Mouse (Mus musculus) thymus, postnatal 4 days (tissue): ENCODE data around the gene Proca1.

ENCODE experiments used
- DNase-seq: peaks from one replicate; pipeline ENCODE4 v3.0.0; 2021

The Proca1 gene

GRCm38 (mm10) chr11:78193113-78193512, at the start of gene Proca1:
Gene Proca1 (plus strand): TSS chr11:78193392.
- no peak for DNase-seq

- no peak for DNase-seq
Measured at GRCm38 (mm10) chr11:78143520-78143919, 49.7 kb upstream of the Proca1 start.

- DNase-seq: peak; percentile 35
Measured at GRCm38 (mm10) chr11:78146168-78146567, 47.0 kb upstream of the Proca1 start.

- DNase-seq: no peak
Measured at GRCm38 (mm10) chr11:78146707-78147543, 46.3 kb upstream of the Proca1 start.

GRCm38 (mm10) chr11:78151161-78151560, 42.0 kb upstream of the Proca1 start:
- peak; percentile 54 for DNase-seq

- no peak for DNase-seq
Measured at GRCm38 (mm10) chr11:78152299-78153231, 40.6 kb upstream of the Proca1 start.

GRCm38 (mm10) chr11:78153778-78154177, 39.4 kb upstream of the Proca1 start:
- no peak for DNase-seq

- DNase-seq: no peak
Measured at GRCm38 (mm10) chr11:78155674-78156073, 37.5 kb upstream of the Proca1 start.

GRCm38 (mm10) chr11:78156156-78156699, 37.0 kb upstream of the Proca1 start:
- DNase-seq: no peak

GRCm38 (mm10) chr11:78159096-78159495, 34.1 kb upstream of the Proca1 start:
- peak; percentile 77 for DNase-seq

- DNase-seq: no peak
Measured at GRCm38 (mm10) chr11:78159557-78159956, 33.6 kb upstream of the Proca1 start.

GRCm38 (mm10) chr11:78160171-78160570, 33.0 kb upstream of the Proca1 start:
- no peak for DNase-seq

- DNase-seq: no peak
Measured at GRCm38 (mm10) chr11:78160675-78161074, 32.5 kb upstream of the Proca1 start.

GRCm38 (mm10) chr11:78161169-78161568, 32.0 kb upstream of the Proca1 start:
- peak; percentile 10 for DNase-seq

GRCm38 (mm10) chr11:78161968-78162367, 31.2 kb upstream of the Proca1 start:
- no peak for DNase-seq

GRCm38 (mm10) chr11:78162504-78162903, 30.7 kb upstream of the Proca1 start:
- no peak for DNase-seq

- no peak for DNase-seq
Measured at GRCm38 (mm10) chr11:78163045-78163444, 30.1 kb upstream of the Proca1 start.

- peak; percentile 76 for DNase-seq
Measured at GRCm38 (mm10) chr11:78163681-78164603, 29.2 kb upstream of the Proca1 start.

- DNase-seq: no peak
Measured at GRCm38 (mm10) chr11:78164604-78164923, 28.6 kb upstream of the Proca1 start.

GRCm38 (mm10) chr11:78164924-78165760, 28.1 kb upstream of the Proca1 start, which contains the start of gene Traf4:
Gene Traf4 (minus strand): TSS chr11:78165589.
- peak; percentile 96 for DNase-seq

GRCm38 (mm10) chr11:78165761-78166109, 27.5 kb upstream of the Proca1 start:
- no peak for DNase-seq
